In genomic region chr1:24184981-24185380, GRCm38 (mm10) we compare ENCODE assay signal across 35 mouse cellular contexts. TPM values are rescaled to one million over a fixed set of nuclear protein-coding genes. Genes with fewer than 3 reads are reported as not detected.
DNase-seq lines count a peak whose midpoint lies in the region; ATAC-seq and TF ChIP-seq lines count a peak whose summit lies in the region.
"Had no signal": no experiment of that assay in that cellular context is flagged by ENCODE, and none has a peak within 500 bp of the region (broad histone marks: within the 10 kb centered on the region; RNA-seq: fewer than 3 reads in every experiment).

No protein-coding gene starts in this region.

- H3K27ac ChIP-seq in cerebellum, adult 2 months (ENCODE audit: insufficient read depth, low read length), result no peak overlapping the region
- H3K27ac ChIP-seq in forebrain, embryonic 14.5 days (ENCODE audit: low read depth, low read length), result no peak overlapping the region
- no peak overlapping the region for H3K27ac ChIP-seq in forebrain, embryonic 15.5 days (replicated peaks)
- H3K27ac ChIP-seq: embryonic facial prominence, embryonic 12.5 days; heart, adult 2 months; hindbrain, embryonic 13.5 days; kidney, postnatal 0 days; left cerebral cortex, adult 2 months; limb, embryonic 13.5 days; lung, embryonic 15.5 days; midbrain, embryonic 10.5 days; midbrain, embryonic 15.5 days; neural tube, embryonic 13.5 days had no signal

- no peaks in the 10 kb centered on the region for H3K9me3 ChIP-seq in forebrain, embryonic 14.5 days (replicated peaks; ENCODE audit: control insufficient read depth, low read length)
- H3K9me3 ChIP-seq in forebrain, embryonic 15.5 days, result no peaks in the 10 kb centered on the region
- H3K9me3 ChIP-seq: embryonic facial prominence, embryonic 12.5 days; heart, embryonic 12.5 days; hindbrain, embryonic 13.5 days; limb, embryonic 13.5 days; lung, embryonic 15.5 days; midbrain, embryonic 10.5 days; midbrain, embryonic 15.5 days; neural tube, embryonic 13.5 days had no signal

- H3K4me3 ChIP-seq in cerebellum, adult 2 months (replicated peaks; ENCODE audit: insufficient read depth, low read depth, low read length), result no peak overlapping the region
- no peak overlapping the region for H3K4me3 ChIP-seq in forebrain, embryonic 14.5 days (ENCODE audit: low read depth, low read length)
- H3K4me3 ChIP-seq in forebrain, embryonic 15.5 days, result no peak overlapping the region
- H3K4me3 ChIP-seq: embryonic facial prominence, embryonic 12.5 days; heart, adult 2 months; heart, embryonic 12.5 days; hindbrain, embryonic 13.5 days; left cerebral cortex, adult 2 months; limb, embryonic 13.5 days; lung, embryonic 15.5 days; midbrain, embryonic 10.5 days; midbrain, embryonic 15.5 days; myocyte; neural tube, embryonic 13.5 days had no signal

- no peak for TF ChIP-seq POLR2A in cerebellum, adult 2 months (IDR thresholded peaks at IDR 0.05; ENCODE audit: borderline replicate concordance, insufficient read depth, low read length)

- no peak overlapping the region for H3K9ac ChIP-seq in forebrain, embryonic 14.5 days (ENCODE audit: low read length)
- H3K9ac ChIP-seq in forebrain, embryonic 15.5 days (replicated peaks), result no peak overlapping the region
- H3K9ac ChIP-seq: embryonic facial prominence, embryonic 12.5 days; heart, embryonic 12.5 days; hindbrain, embryonic 13.5 days; limb, embryonic 13.5 days; lung, embryonic 15.5 days; midbrain, embryonic 15.5 days; neural tube, embryonic 13.5 days had no signal

- no peak for TF ChIP-seq CTCF in cerebellum, adult 2 months (IDR thresholded peaks at IDR 0.05; ENCODE audit: borderline replicate concordance, insufficient read depth, low read depth, low read length)

- H3K4me2 ChIP-seq in forebrain, embryonic 14.5 days (ENCODE audit: low read length), result no peak overlapping the region
- no peak overlapping the region for H3K4me2 ChIP-seq in forebrain, embryonic 15.5 days (replicated peaks)
- H3K4me2 ChIP-seq: embryonic facial prominence, embryonic 12.5 days; heart, embryonic 12.5 days; hindbrain, embryonic 13.5 days; limb, embryonic 13.5 days; liver, embryonic 11.5 days; lung, embryonic 15.5 days; midbrain, embryonic 15.5 days; neural tube, embryonic 13.5 days had no signal

- H3K36me3 ChIP-seq in forebrain, embryonic 14.5 days (ENCODE audit: control insufficient read depth, insufficient read depth, low read length), result no peaks in the 10 kb centered on the region
- H3K36me3 ChIP-seq in forebrain, embryonic 15.5 days, result no peaks in the 10 kb centered on the region
- H3K36me3 ChIP-seq: embryonic facial prominence, embryonic 12.5 days; heart, embryonic 12.5 days; hindbrain, embryonic 13.5 days; limb, embryonic 13.5 days; lung, embryonic 15.5 days; midbrain, embryonic 10.5 days; midbrain, embryonic 15.5 days; neural tube, embryonic 13.5 days had no signal

- 35% methylated on average over 11 of the region's 11 CpGs for WGBS in cerebellum, adult 2 months
- 71% methylated on average over 11 of the region's 11 CpGs for WGBS in forebrain, embryonic 14.5 days
- WGBS in forebrain, embryonic 15.5 days, result 69% methylated on average over 11 of the region's 11 CpGs

- H3K27me3 ChIP-seq in cerebellum, adult 2 months (ENCODE audit: control insufficient read depth, insufficient read depth, low read length), result no peaks in the 10 kb centered on the region
- H3K27me3 ChIP-seq in forebrain, embryonic 14.5 days (replicated peaks; ENCODE audit: control insufficient read depth, insufficient read depth, low read length), result no peaks in the 10 kb centered on the region
- H3K27me3 ChIP-seq in forebrain, embryonic 15.5 days, result no peaks in the 10 kb centered on the region
- H3K27me3 ChIP-seq: CH12.LX; embryonic facial prominence, embryonic 12.5 days; heart, embryonic 12.5 days; hindbrain, embryonic 13.5 days; limb, embryonic 13.5 days; lung, embryonic 15.5 days; midbrain, embryonic 15.5 days; neural tube, embryonic 13.5 days had no signal

- DNase-seq in cerebellum, adult 2 months, result peak; percentile 17 to 33
- no peak for DNase-seq in cerebellum, adult 8-10 months
- DNase-seq in forebrain, embryonic 14.5 days (ENCODE audit: low spot score), result peak; percentile 52
- DNase-seq in layer of hippocampus, adult 8-10 months (ENCODE audit: low spot score in 2 of 2), result peak; percentile 18 to 24
- no peak for DNase-seq in layer of hippocampus, postnatal 25 days (ENCODE audit: extremely low spot score in 1 of 2, low spot score in 1 of 2)
- peak; percentile 38 to 49 for DNase-seq in right cerebral cortex, postnatal 10 days (ENCODE audit: low spot score in 2 of 2)
- no peak for DNase-seq in right cerebral cortex, postnatal 25 days
- DNase-seq: adrenal gland, adult 8-10 months; embryo, embryonic 11 days; heart, adult 2 months; heart, postnatal 4 days; kidney, adult 8-10 months; kidney, postnatal 4 days; right cerebral cortex, postnatal 14 days; spleen, adult 18-20 months; thymus, adult 18-20 months; thymus, postnatal 25 days had no signal

- no peaks in the 10 kb centered on the region for H3K4me1 ChIP-seq in cerebellum, adult 2 months (ENCODE audit: control insufficient read depth, insufficient read depth, low read length)
- H3K4me1 ChIP-seq in forebrain, embryonic 14.5 days (ENCODE audit: control insufficient read depth, insufficient read depth, low read length), result no peaks in the 10 kb centered on the region
- H3K4me1 ChIP-seq in forebrain, embryonic 15.5 days, result no peaks in the 10 kb centered on the region
- H3K4me1 ChIP-seq: embryonic facial prominence, embryonic 12.5 days; heart, embryonic 12.5 days; hindbrain, embryonic 13.5 days; limb, embryonic 13.5 days; lung, embryonic 15.5 days; midbrain, embryonic 10.5 days; midbrain, embryonic 15.5 days; neural tube, embryonic 13.5 days had no signal

- ATAC-seq in forebrain, embryonic 14.5 days, result no peak
- ATAC-seq in forebrain, embryonic 15.5 days (replicated peaks), result no peak
- ATAC-seq: activated CD4-positive, CD25-positive, alpha-beta regulatory T cell, adult 4 months; intestine, embryonic 16.5 days; midbrain, embryonic 15.5 days had no signal

RNA-seq across cellular contexts. Expression of gene Col9a1, which starts 7.6 kb away (rescaled TPM):
- 0.79 and 0.87 TPM in 2 replicates for polyA plus RNA-seq in cerebellum, adult 2 months (2012; rRNA removed)
- 0.57 and 0.73 TPM in 2 replicates for polyA plus RNA-seq in forebrain, embryonic 14.5 days (2014; fragmentation: Nextera tagmentation; extraction: Ambion mirVana)
- polyA plus RNA-seq in forebrain, embryonic 15.5 days (2015; fragmentation: Nextera tagmentation; extraction: Ambion mirVana), result 1.3 TPM in 2 replicates
- total RNA-seq in layer of hippocampus, adult 8-10 months (2022), result under 1 TPM; 0.27 to 0.98 (median 0.51) TPM
- total RNA-seq in layer of hippocampus, postnatal 25 days (2021), result under 1 TPM; 0.66 TPM
- total RNA-seq: adrenal gland, adult 8-10 months; CH12.LX; megakaryocyte progenitor cell, adult 5-6 weeks had no signal
- polyA plus RNA-seq: activated CD4-positive, CD25-positive, alpha-beta regulatory T cell, adult 4 months; C2C12; myocyte had no signal

Comparison
In these comparisons a context has a peak if more than half of its experiments do, and no peak if none do; other contexts are left out.
1. DNase-seq: peak in cerebellum, adult 2 months (2 of 2), forebrain, embryonic 14.5 days (single experiment), layer of hippocampus, adult 8-10 months (2 of 2) and right cerebral cortex, postnatal 10 days (2 of 2); none in cerebellum, adult 8-10 months (single experiment), layer of hippocampus, postnatal 25 days (0 of 2) and right cerebral cortex, postnatal 25 days (single experiment).